Mouse (Mus musculus) embryonic stem cell, embryonic (primary cell): ENCODE measurements around the gene Gm5105.

Experiments
- CTCF ChIA-PET, 4 experiments: fragments of 300-600 bp in 2 of 4; fragments of 350-600 bp in 2 of 4; sonication (Branson Sonifier 250); formaldehyde crosslinking; loops; one replicate each; lab custom pipeline; 2022; ENCODE audit warnings: inconsistent platforms in 2 of 4; lab: Charles Lee
- POLR2A ChIA-PET, 4 experiments: fragments of 300-600 bp in 2 of 4; fragments of 350-600 bp in 2 of 4; sonication (Branson Sonifier 250); formaldehyde crosslinking; loops; one replicate each; lab custom pipeline; 2022; ENCODE audit warnings: antibody characterized with exemption in 4 of 4, inconsistent platforms in 1 of 4; lab: Charles Lee

Gene Gm5105

GRCm38 (mm10) chr3:138050772-138051171, 16.4 kb downstream of the Gm5105 start:
- ChIA-PET CTCF (no interaction called here), POLR2A (no interaction called here)

GRCm38 (mm10) chr3:138049555-138049954, 17.6 kb downstream of the Gm5105 start:
- ChIA-PET CTCF (no interaction called here), POLR2A (no interaction called here)

DNA sequence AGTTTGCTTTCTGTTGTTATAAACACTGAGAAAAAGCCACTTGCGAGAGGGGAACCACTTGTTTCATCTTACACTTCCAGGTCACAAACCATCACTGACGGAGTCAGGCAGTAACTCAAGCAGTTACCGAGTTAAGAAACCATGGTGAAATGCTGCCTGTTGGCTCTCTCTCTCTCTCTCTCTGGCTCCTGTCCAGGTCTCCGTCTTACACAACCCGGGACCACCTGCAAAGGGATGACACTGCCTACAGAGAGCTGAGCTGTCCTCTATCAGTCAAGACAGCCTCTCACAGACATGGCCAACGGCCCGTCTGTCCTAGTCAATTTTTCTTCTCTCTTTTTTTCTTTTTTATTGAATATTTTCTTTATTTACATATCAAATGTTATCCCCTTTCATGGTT, 23.9 kb downstream of the Gm5105 start:
- POLR2A ChIA-PET: interaction anchor here in 1 of 4 experiments (1.0 kb wide), 1 partner anchor 179 kb away, joined by 3 read pairs; the partner anchor contains the start of gene H2afz
- CTCF ChIA-PET: no interaction called here

- POLR2A ChIA-PET: interaction anchor here (0.6 to 3.3 kb wide), 24 partner anchors 14 to 1355 kb away, joined by 3 to 23 read pairs (median 3); partner anchors contain the start of genes H2afz (in 3 of the 4), Mttp (in 2 of the 4), Trmt10a (in 2 of the 4) and Dnajb14 (in 1 of the 4)
- CTCF ChIA-PET: interaction anchor here in 3 of 4 experiments (0.6 to 1.6 kb wide), 11 partner anchors 51 to 336 kb away, joined by 3 to 7 read pairs (median 4); partner anchors contain the start of gene Mttp (in 1 of the 3)
Observed at GRCm38 (mm10) chr3:138041591-138042301, 25.4 kb downstream of the Gm5105 start.

DNA sequence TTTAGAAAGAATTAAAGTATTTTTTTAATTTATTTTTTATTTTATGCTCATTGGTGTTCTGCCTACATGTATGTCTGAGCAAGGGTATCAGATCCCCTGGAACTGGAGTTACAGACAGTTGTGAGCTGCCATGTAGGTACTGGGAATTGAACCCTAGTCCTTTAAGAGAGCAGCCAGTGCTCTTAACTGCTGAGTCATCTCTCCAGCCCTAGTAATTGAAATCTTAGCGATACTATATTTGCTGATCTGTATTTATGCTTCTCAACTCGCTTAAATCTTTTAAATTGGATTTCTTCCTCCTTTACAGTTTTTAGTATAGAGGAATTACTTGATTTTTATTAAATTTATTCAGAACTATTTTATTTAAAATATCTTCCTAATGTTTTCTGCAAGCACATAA, 26.2 kb downstream of the Gm5105 start:
- ChIA-PET CTCF (no interaction called here), POLR2A (interaction anchor here (0.6 to 3.3 kb wide), 9 partner anchors 58 to 1222 kb away, joined by 3 to 23 read pairs (median 4); partner anchors contain the start of genes Mttp (in 2 of the 4), Dnajb14 (in 1 of the 4), H2afz (in 1 of the 4) and Trmt10a (in 1 of the 4))

- ChIA-PET CTCF (interaction anchor here in 1 of 4 experiments (1.3 kb wide), 1 partner anchor 43 kb away, joined by 5 read pairs; no protein-coding TSS in a partner anchor), POLR2A (interaction anchor here in 2 of 4 experiments (0.5 kb wide), 2 partner anchors 22 to 110 kb away, joined by 3 to 4 read pairs; no protein-coding TSS in a partner anchor)
Observed at GRCm38 (mm10) chr3:138033986-138034385, 33.2 kb downstream of the Gm5105 start.

GRCm38 (mm10) chr3:138030563-138030962, 36.6 kb downstream of the Gm5105 start:
- POLR2A ChIA-PET: no interaction called here

GRCm38 (mm10) chr3:138029351-138029750, 37.8 kb downstream of the Gm5105 start:
- ChIA-PET CTCF (interaction anchor here in 1 of 4 experiments (1.9 kb wide), 1 partner anchor 38 kb away, joined by 4 read pairs; no protein-coding TSS in a partner anchor), POLR2A (interaction anchor here in 1 of 4 experiments (1.6 kb wide), 1 partner anchor 166 kb away, joined by 4 read pairs; the partner anchor contains the start of gene H2afz)

More at GRCm38 (mm10) chr3:138030563-138030962, 36.6 kb downstream of the Gm5105 start:
- CTCF ChIA-PET: no interaction called here

DNA sequence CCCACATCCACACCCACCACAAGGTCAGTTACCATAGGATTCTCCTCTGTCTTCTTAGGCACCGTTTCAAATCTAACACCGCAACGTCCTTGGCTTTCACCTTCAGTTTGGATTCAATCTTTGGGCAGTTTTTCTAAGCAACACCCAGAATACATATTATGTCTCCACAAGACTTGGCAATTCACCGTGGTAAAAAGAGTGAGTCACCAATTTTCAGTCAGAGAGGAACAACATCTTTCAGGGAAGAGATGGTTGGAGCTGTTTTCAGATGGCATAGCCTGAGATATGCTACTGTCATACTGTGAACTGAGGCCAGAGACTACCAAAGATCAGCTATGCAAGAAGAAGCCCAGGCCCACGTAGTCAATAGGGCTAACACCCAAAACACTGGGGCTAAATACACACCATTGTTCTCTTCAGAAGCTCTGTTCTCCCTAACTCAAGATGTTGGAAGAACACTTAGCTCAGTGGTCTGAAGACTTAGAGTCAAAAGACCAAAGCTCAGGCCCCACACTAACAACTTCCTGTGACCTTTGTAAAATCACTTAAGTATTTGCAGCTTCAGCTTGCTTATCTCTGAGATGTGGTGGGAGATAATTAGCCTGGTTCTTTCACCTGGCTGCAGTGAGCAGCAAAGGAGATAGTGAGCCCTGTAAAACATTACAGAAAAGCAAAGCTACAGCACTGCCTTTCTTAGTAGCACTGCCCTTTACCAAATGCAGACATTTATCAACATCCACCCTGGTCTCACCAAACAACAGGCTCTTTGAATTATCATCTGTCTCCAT, 39.4 kb downstream of the Gm5105 start:
- ChIA-PET POLR2A (interaction anchor here in 3 of 4 experiments (0.5 to 2.0 kb wide), 4 partner anchors 14 to 116 kb away, joined by 3 to 5 read pairs (median 4); partner anchors contain the start of gene Trmt10a (in 1 of the 3)), CTCF (interaction anchor here in 1 of 4 experiments (1.9 kb wide), 1 partner anchor 37 kb away, joined by 4 read pairs; no protein-coding TSS in a partner anchor)

DNA sequence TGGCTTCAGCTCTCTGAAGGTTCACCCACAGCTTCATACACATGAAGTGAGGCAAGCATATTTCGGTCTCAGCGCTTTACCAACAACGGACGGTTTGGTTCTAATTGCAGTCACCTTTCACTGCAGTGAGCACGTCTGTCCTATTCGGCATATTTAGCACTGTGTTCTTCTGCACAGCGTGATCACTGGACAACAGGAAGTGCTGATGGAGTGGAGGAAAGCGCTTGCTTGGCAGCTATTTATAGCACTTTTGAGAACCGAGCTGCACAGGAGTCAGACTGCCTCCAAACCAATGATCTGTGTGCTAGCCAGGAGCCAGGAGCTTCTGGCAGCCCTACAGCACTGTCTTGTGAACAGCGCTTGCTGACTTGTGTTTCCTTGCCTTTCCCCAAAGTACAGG, 40.9 kb downstream of the Gm5105 start:
- ChIA-PET CTCF (interaction anchor here in 2 of 4 experiments (0.5 to 1.6 kb wide), 3 partner anchors 35 to 102 kb away, joined by 3 read pairs; no protein-coding TSS in a partner anchor), POLR2A (interaction anchor here in 2 of 4 experiments (0.7 to 1.1 kb wide), 3 partner anchors 9 to 162 kb away, joined by 3 to 5 read pairs (median 3); partner anchors contain the start of gene H2afz (in 1 of the 2))

DNA sequence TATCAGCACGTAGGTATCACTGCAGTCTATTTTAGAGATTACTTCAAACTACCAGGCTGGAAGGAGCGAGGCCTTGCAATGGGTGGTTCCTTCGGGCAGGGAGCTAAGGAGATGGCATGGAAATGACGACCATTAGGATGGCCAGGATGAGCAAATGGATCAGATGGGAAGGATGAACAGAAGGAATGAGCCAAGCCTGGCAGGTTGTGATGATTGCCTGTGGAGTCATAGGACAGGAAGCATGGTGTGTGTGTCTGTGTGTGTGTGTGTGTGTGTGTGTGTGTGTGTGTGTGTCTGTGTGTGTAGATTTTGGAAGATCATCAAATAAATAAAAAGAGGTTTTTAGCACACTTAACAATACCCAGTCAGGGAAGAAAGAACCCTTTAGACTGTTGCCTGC, 44.5 kb downstream of the Gm5105 start:
- POLR2A ChIA-PET: interaction anchor here in 1 of 4 experiments (1.9 kb wide), 1 partner anchor 11 kb away, joined by 5 read pairs; no protein-coding TSS in a partner anchor
- CTCF ChIA-PET: interaction anchor here in 1 of 4 experiments (0.8 kb wide), 1 partner anchor 31 kb away, joined by 4 read pairs; no protein-coding TSS in a partner anchor

DNA sequence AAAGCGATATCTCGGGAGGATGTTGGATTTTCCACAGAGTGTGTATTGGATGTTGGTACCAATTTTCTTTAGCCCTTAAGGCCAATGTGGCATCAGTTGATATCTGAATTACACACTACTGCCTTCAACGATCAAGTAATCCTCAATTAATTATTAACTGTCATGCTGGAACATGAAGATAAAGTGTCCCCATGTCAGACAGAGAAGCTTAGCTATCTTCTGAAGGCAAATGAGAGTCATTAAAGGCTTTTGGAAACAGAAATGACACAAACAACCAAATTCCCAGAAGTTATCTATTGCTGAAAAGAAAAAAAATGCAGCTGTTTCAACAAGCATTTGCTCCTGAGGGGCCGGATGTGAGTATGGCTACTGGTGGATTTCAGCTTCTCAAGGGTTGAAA, 45.2 kb downstream of the Gm5105 start:
- ChIA-PET CTCF (interaction anchor here in 2 of 4 experiments (0.7 to 0.8 kb wide), 2 partner anchors 31 to 629 kb away, joined by 3 to 4 read pairs; no protein-coding TSS in a partner anchor), POLR2A (interaction anchor here in 1 of 4 experiments (1.9 kb wide), 1 partner anchor 10 kb away, joined by 5 read pairs; no protein-coding TSS in a partner anchor)

- ChIA-PET CTCF (no interaction called here), POLR2A (interaction anchor here in 1 of 4 experiments (1.3 to 2.0 kb wide), 3 partner anchors 9 to 128 kb away, joined by 3 to 6 read pairs (median 3); partner anchors contain the start of gene Mttp)
Observed at GRCm38 (mm10) chr3:138016810-138017209, 50.4 kb downstream of the Gm5105 start.

- ChIA-PET CTCF (interaction anchor here in 1 of 4 experiments (1.4 kb wide), 1 partner anchor 24 kb away, joined by 5 read pairs; no protein-coding TSS in a partner anchor), POLR2A (no interaction called here)
Observed at GRCm38 (mm10) chr3:138014725-138015124, 52.5 kb downstream of the Gm5105 start.

DNA sequence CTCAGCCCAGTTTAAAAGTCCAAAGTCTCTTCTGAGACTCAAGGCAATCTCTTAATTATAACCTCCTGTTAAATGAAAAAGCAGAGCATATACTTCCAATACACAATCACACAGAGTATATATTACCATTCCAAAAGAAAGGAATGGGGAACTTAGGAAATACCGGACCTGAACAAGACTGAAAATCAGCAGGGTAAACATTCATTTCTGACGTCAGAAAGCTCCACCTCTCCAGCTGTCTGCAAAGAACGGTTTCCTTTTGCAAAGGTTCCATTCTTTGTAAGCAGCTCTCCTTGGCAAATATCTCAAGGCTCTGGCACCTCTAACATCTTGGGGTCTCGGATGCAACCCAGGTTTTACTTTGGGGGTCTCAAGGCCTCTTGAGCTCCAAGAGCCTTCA, 54.8 kb downstream of the Gm5105 start:
- CTCF ChIA-PET: no interaction called here
- POLR2A ChIA-PET: interaction anchor here in 1 of 4 experiments (0.6 to 2.0 kb wide), 2 partner anchors 10 to 96 kb away, joined by 4 to 5 read pairs; no protein-coding TSS in a partner anchor

- ChIA-PET CTCF (interaction anchor here in 2 of 4 experiments (1.0 to 1.2 kb wide), 2 partner anchors 17 to 18 kb away, joined by 3 read pairs; no protein-coding TSS in a partner anchor), POLR2A (interaction anchor here in 1 of 4 experiments (0.6 to 0.7 kb wide), 2 partner anchors 9 to 147 kb away, joined by 3 to 5 read pairs; no protein-coding TSS in a partner anchor)
Observed at GRCm38 (mm10) chr3:138008152-138008551, 59.0 kb downstream of the Gm5105 start.

- CTCF ChIA-PET: interaction anchor here in 2 of 4 experiments (0.6 to 1.3 kb wide), 2 partner anchors 16 to 258 kb away, joined by 4 read pairs; no protein-coding TSS in a partner anchor
- POLR2A ChIA-PET: interaction anchor here in 2 of 4 experiments (0.8 to 1.1 kb wide), 4 partner anchors 13 to 143 kb away, joined by 3 to 4 read pairs (median 4); partner anchors contain the start of gene H2afz (in 1 of the 2)
Observed at GRCm38 (mm10) chr3:138006896-138007295, 60.3 kb downstream of the Gm5105 start.
